Mouse (Mus musculus) layer of hippocampus, postnatal 36 days (tissue): Measurements from ENCODE around the gene Zfr2. TPM values are rescaled to one million over a fixed set of nuclear protein-coding genes. Genes with fewer than 3 reads are reported as not detected.

ENCODE experiments used
- DNase-seq, 2 experiments: peaks; one replicate each; pipeline ENCODE4 v3.0.0; 2022
- microRNA-seq, 2 experiments: library from miRNA; unstranded; fragments of <30 nt; microRNA quantifications; one replicate each; pipeline ENCODE4 v1.2.0; 2021
- total RNA-seq, 2 experiments: library from RNA; stranded (reverse); gene quantifications; 2 replicates each; pipeline ENCODE4 v1.2.3; 2021

The Zfr2 gene
- total RNA-seq, 2 experiments from 2014 or later, result 65.7 to 70.0 TPM

DNA sequence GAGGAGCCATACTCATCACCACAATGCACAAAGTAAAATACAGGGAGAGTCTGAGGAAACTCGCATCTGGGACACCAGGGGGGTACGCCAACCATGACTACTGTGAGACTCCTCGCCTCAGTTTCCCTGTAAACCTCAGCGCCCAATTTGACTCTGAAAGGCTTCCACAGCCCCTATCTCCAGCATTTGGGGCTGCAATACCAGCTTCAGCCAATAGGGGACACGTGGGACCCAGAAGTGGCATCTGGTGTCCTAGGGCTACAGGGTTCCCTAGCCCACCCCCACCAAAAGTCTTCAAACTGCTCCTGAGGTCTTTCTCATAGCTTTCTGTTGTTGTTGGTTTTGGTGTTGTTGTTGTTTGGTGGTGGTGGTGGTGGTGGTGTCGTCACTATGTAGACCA, 55.6 kb downstream of the Zfr2 start:
- DNase-seq, result no peak

DNA sequence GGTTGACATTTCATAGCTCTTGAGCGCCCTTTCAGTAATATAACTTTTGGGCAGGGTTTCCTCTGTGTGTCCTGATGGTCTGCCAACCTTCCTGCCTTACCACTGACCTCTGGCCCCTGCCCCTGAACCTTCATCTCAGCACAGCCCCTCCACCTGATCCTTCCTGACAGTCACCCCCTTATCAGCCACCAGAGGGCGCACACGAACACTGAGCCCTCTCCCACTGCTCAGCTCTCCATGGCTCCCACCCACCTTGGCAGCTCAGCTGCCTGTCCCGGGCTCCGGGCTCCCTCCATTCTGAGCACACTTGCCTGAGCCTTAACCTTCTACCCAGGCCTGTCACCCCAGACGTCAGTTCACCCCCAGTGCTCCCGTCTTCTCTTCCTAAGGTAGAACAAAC, 56.3 kb downstream of the Zfr2 start:
- peak in 1 of 2 experiments; percentile 66 for DNase-seq

DNA sequence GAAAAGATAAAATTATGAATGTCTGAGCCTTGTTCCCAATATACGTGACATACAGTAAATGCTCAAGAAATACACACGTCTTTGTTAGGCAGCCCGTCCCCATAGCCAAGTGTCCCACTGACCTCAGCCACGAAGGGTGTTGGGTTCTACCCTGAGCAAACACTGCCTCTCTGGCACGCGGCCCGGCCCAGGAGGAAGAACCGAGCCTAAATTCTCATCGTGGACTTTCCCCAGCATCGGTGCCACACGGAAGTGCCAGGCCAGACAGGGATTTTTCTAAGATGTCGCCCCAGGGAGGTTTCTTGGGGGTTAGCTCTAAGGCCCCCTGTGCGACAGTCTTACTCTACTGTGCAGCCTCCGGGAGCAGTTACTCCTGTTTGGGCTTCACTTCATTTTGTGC, 56.9 kb downstream of the Zfr2 start:
- no peak for DNase-seq

DNA sequence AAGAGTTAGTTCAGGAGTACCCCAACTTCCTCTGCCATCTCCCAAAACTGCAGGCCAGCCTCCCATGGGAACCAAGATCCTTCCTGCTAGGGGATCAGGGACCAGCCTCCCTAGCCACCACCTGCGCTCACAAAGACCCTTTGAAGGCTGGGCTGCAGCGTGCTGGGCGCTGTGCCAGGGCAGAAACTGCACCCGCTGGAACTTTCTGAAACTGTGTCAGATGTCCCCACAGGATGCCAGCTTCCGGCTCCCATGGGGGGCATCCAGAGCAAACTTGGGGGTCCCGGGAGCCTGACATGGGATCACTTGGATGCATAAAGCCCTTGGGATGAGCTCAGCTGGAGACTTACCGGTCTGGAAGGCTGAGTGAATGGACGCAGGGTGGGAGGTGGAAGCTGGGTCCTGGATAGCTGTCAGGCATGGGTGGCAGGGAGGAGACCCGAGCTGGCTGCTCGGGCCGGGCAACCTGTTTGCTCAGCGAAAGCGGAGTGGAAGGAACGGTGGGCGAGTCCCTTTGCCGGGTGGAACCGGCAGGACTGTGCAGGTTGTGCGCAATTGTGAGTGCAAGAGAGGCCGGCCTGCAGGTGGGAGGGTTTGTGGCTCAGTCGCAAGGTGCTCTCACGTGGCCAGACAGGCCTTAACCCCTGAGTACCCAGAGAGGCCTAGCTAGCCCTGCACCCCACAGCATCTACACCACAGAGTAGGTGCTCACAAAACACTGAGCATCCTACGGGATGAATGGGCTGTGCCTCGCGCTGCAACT, 57.9 kb downstream of the Zfr2 start:
- no peak for DNase-seq

GRCm38 (mm10) chr10:81291511-81292104, 58.7 kb downstream of the Zfr2 start, which contains the start of gene Tjp3:
Gene Tjp3 (minus strand): TSS chr10:81291581.
- no peak for DNase-seq

DNA sequence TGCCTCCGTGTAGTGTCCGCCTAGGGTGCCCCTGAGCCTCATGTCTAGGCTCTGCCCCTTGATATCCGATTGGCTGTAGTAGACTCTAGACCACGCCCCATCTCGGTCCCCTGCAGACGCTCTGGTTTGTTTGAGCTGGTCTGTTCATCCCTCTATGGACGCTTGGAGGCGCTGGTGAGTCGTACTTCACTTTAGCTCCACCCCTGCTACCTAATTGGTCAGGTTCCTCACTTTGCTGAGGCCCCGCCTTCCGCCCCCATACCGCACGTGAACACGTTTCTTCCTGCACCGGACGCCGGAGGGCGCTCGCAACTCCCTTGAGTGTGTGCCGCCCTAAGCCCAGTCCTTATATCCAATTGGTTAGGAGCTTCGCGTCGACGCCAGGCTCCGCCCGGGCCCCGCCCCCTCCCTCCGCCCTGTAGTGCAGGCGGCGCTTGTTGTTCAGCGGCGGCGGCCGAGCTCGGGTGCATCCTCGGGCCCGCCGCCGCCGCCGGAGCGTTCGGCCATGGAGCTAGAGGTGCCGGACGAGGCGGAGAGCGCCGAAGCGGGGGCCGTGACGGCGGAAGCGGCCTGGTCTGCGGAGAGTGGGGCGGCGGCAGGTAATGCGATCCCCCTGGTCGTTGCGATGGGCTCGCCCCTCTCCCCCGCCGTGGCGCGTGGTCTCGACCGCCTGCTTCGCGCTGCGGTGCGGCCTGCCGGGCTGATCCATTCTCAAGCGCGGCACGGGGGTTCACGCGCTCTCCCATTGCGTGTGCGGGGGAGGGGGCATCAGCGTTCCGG, 59.8 kb downstream of the Zfr2 start, which contains the start of gene Pip5k1c:
TSS of gene Pip5k1c (plus strand) at position 410 of the 780 bp plus-strand sequence.
- peak; percentile 99 to 100 for DNase-seq

GRCm38 (mm10) chr10:81293334-81294030, 60.5 kb downstream of the Zfr2 start:
- DNase-seq, result no peak

DNA sequence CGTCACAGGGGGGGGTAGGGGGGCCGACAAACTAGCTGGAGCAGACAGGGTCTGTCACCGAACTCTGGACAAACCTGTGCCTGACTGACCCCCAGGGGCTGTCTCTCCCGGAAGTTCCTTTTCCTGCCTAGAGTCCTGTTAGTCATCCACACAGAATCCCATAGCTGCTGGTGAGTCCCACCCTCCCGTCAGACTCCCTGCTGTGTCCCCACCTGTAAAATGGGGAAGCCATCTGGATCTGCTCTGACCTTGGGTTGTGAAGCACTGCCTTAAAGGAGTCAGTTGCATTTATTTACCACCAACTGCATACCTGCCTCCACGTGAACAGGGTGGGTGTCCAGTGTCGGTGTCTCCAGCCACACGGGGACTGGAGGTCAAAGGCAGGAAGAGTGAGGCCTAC, 61.5 kb downstream of the Zfr2 start:
- no peak for DNase-seq

DNA sequence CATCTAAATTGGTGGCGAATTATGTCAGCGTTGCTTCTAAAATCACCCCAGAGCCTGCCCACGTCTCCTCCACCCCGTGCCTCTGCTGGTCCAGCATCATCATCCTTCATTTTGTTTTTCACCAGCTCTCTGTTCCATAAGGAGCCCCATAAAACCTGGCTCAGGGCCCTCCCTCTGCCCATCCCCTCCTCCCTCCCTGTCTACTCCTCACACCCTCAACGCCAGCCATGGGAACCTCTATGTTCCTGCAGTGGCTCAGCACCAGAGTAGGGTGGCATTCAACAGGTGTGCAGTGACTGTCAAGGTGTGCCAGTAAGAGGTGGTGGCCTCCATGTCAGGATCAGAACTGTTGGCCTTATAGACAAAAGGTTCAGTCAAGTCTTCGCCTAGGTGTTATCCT, 62.2 kb downstream of the Zfr2 start:
- no peak for DNase-seq

- no peak for DNase-seq
Measured at GRCm38 (mm10) chr10:81297246-81297645, 64.3 kb downstream of the Zfr2 start.

DNA sequence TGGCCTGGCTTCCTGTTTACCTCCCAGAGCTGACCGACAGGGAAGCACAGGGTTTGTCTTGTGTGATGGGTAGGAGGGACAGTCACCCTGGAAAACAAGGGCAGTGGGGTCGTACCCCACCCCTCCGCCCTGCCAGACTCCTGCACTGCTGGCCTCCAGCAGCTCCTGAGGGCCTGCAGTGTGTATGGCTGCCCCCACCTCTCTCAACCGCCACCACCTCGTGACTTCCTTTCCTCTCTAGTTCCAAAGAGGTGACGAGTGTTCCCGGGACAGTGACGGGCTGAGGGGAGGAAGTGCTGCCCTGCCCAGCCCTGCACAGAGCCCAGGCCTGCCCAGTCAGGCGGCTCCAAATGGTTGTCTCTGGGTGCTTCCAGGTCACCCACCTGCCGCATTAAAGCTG, 64.9 kb downstream of the Zfr2 start:
- DNase-seq, result no peak

GRCm38 (mm10) chr10:81298369-81299100, 65.6 kb downstream of the Zfr2 start:
- DNase-seq, result no peak

- DNase-seq, result no peak
Measured at GRCm38 (mm10) chr10:81299585-81300351, 66.8 kb downstream of the Zfr2 start.

- no peak for DNase-seq
Measured at GRCm38 (mm10) chr10:81300352-81300907, 67.5 kb downstream of the Zfr2 start.

DNA sequence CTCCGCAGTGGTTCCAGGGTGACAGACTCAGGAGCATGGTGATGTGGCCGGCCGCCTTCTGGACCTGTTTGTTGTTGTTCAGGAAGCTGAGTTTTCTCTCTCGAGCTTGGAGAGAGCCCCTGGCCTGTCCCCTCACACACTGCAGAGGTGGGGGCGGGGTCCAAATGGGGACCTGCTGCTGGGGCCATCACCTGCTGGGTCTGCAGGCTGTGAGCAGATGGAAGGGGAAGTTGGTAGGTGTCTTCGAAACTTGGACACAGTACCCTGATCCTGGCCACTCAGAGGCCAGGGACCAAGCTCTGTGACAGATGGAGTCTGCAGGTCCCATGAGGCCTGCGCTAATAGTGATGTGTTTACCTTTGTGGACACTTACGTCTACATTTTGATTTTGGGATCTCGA, 68.4 kb downstream of the Zfr2 start:
- DNase-seq, result no peak

Small RNAs within 50 kb of the gene (microRNA-seq; reads per million reads assigned to microRNA genes)
- 35.2 to 36.6 reads per million in 2 experiments for gene Mir3057

Other genes with a start within 250 kb of the Zfr2 start
- 100 to 1,000 TPM; 161 to 175 TPM for gene Gng7, start 218.2 kb upstream of the Zfr2 start, total RNA-seq
- gene Diras1, start 207.5 kb upstream of the Zfr2 start, total RNA-seq, result 10 to 100 TPM; 96.5 to 98.1 TPM
- 10 to 100 TPM; 69.6 to 71.4 TPM for gene Slc39a3, start 195.7 kb upstream of the Zfr2 start, total RNA-seq
- 100 to 1,000 TPM; 174 to 175 TPM for gene Sgta, start 173.0 kb upstream of the Zfr2 start, total RNA-seq
- gene Thop1, start 163.1 kb upstream of the Zfr2 start, total RNA-seq, result 10 to 100 TPM; 48.9 to 55.3 TPM
- under 1 TPM; 0.52 to 0.71 TPM for gene Creb3l3, start 134.3 kb upstream of the Zfr2 start, total RNA-seq
- gene Map2k2, start 127.2 kb upstream of the Zfr2 start, total RNA-seq, result 100 to 1,000 TPM; 132 to 141 TPM
- gene Zbtb7a, start 97.9 kb upstream of the Zfr2 start, total RNA-seq, result 100 to 1,000 TPM; 109 to 116 TPM
- gene Pias4, start 65.2 kb upstream of the Zfr2 start, total RNA-seq, result 10 to 100 TPM; 26.2 to 29.8 TPM
- gene Eef2, start 56.5 kb upstream of the Zfr2 start, total RNA-seq, result 100 to 1,000 TPM; 868 to 892 TPM
- gene Dapk3, start 50.1 kb upstream of the Zfr2 start, total RNA-seq, result 10 to 100 TPM; 65.6 to 77.8 TPM
- not detected for gene 4930442H23Rik, start 49.3 kb upstream of the Zfr2 start, total RNA-seq
- under 1 TPM; 0.20 to 0.25 TPM for gene Nmrk2, start 31.1 kb upstream of the Zfr2 start, total RNA-seq
- 100 to 1,000 TPM; 150 TPM for gene Atcay, start 2.3 kb upstream of the Zfr2 start, total RNA-seq
- 100 to 1,000 TPM; 227 to 236 TPM for gene Matk, start 19.8 kb downstream of the Zfr2 start, total RNA-seq
- gene Mrpl54, start 33.8 kb downstream of the Zfr2 start, total RNA-seq, result 10 to 100 TPM; 32.3 to 36.0 TPM
- gene Apba3, start 33.8 kb downstream of the Zfr2 start, total RNA-seq, result 10 to 100 TPM; 39.3 to 56.0 TPM
- 1 to 10 TPM in 1 of 2 experiments, under 1 TPM in 1; 0.65 to 1.7 TPM for gene Tjp3, start 58.4 kb downstream of the Zfr2 start, total RNA-seq
- 100 to 1,000 TPM; 301 to 304 TPM for gene Pip5k1c, start 59.8 kb downstream of the Zfr2 start, total RNA-seq
- gene Cactin, start 87.9 kb downstream of the Zfr2 start, total RNA-seq, result 10 to 100 TPM; 28.9 to 30.1 TPM
- gene Tbxa2r, start 95.6 kb downstream of the Zfr2 start, total RNA-seq, result 1 to 10 TPM in 1 of 2 experiments, under 1 TPM in 1; 0.91 to 1.1 TPM
- gene Gipc3, start 110.1 kb downstream of the Zfr2 start, total RNA-seq, result 1 to 10 TPM; 1.7 to 1.9 TPM
- 10 to 100 TPM; 27.6 to 35.0 TPM for gene Hmg20b, start 117.3 kb downstream of the Zfr2 start, total RNA-seq
- gene Mfsd12, start 124.3 kb downstream of the Zfr2 start, total RNA-seq, result 10 to 100 TPM; 43.5 to 48.4 TPM
- gene 4930404N11Rik, start 132.7 kb downstream of the Zfr2 start, total RNA-seq, result 1 to 10 TPM; 1.6 to 1.9 TPM
- gene Fzr1, start 145.4 kb downstream of the Zfr2 start, total RNA-seq, result 10 to 100 TPM; 61.5 to 68.9 TPM
- gene Dohh, start 151.3 kb downstream of the Zfr2 start, total RNA-seq, result 10 to 100 TPM; 72.5 to 76.9 TPM
- gene Gm48551, start 151.3 kb downstream of the Zfr2 start, total RNA-seq, result 1 to 10 TPM; 4.0 to 6.6 TPM
- 1 to 10 TPM; 4.5 to 7.1 TPM for gene Gm48552, start 155.8 kb downstream of the Zfr2 start, total RNA-seq
- gene Smim24, start 159.9 kb downstream of the Zfr2 start, total RNA-seq, result 1 to 10 TPM; 1.6 to 1.7 TPM
- 10 to 100 TPM; 55.3 to 55.8 TPM for gene Nfic, start 222.5 kb downstream of the Zfr2 start, total RNA-seq
- gene Celf5, start 249.6 kb downstream of the Zfr2 start, total RNA-seq, result 100 to 1,000 TPM; 273 to 281 TPM